Mouse (Mus musculus) kidney, adult 18-20 months (tissue): ENCODE measurements around the gene Tnrc18.
"Not testable (repeated sequence)": the region's sequence is repeated elsewhere in the genome, so short reads cannot be mapped to it uniquely, and the experiment has no call there.

Source experiments
- DNase-seq: peaks from one replicate; pipeline ENCODE4 v3.0.0; 2021

Gene Tnrc18

GRCm38 (mm10) chr5:142817524-142818434 lies at the start of gene Tnrc18:
Gene Tnrc18 (minus strand): TSS chr5:142817662.
- DNase-seq: peak; percentile 100

GRCm38 (mm10) chr5:142857763-142858229 lies 40.3 kb upstream of the Tnrc18 start:
- no peak for DNase-seq

- DNase-seq: no peak
Observed at GRCm38 (mm10) chr5:142856408-142856807, 38.9 kb upstream of the Tnrc18 start.

- DNase-seq: peak; percentile 53
Observed at GRCm38 (mm10) chr5:142854877-142855276, 37.4 kb upstream of the Tnrc18 start.

GRCm38 (mm10) chr5:142853585-142853984 lies 36.1 kb upstream of the Tnrc18 start:
- no peak for DNase-seq

GRCm38 (mm10) chr5:142851681-142852049 lies 34.2 kb upstream of the Tnrc18 start:
- DNase-seq: no peak

GRCm38 (mm10) chr5:142850916-142851680 lies 33.6 kb upstream of the Tnrc18 start:
- DNase-seq: no peak

- DNase-seq: no peak
Observed at GRCm38 (mm10) chr5:142850476-142850875, 33.0 kb upstream of the Tnrc18 start.

- no peak for DNase-seq
Observed at GRCm38 (mm10) chr5:142848911-142849310, 31.4 kb upstream of the Tnrc18 start.

GRCm38 (mm10) chr5:142848149-142848548 lies 30.7 kb upstream of the Tnrc18 start:
- no peak for DNase-seq

- DNase-seq: no peak
Observed at GRCm38 (mm10) chr5:142844467-142844866, 27.0 kb upstream of the Tnrc18 start.

- DNase-seq: peak; percentile 57
Observed at GRCm38 (mm10) chr5:142842137-142842642, 24.7 kb upstream of the Tnrc18 start.

- DNase-seq: no peak
Observed at GRCm38 (mm10) chr5:142841372-142842136, 24.1 kb upstream of the Tnrc18 start.

- not testable (repeated sequence) for DNase-seq
Observed at GRCm38 (mm10) chr5:142837427-142837826, 20.0 kb upstream of the Tnrc18 start.

GRCm38 (mm10) chr5:142836891-142837290 lies 19.4 kb upstream of the Tnrc18 start:
- DNase-seq: no peak

- DNase-seq: no peak
Observed at GRCm38 (mm10) chr5:142833646-142834438, 16.4 kb upstream of the Tnrc18 start.

- DNase-seq: no peak
Observed at GRCm38 (mm10) chr5:142826131-142826530, 8.7 kb upstream of the Tnrc18 start.

GRCm38 (mm10) chr5:142825665-142826064 lies 8.2 kb upstream of the Tnrc18 start:
- DNase-seq: peak; percentile 56

- no peak for DNase-seq
Observed at GRCm38 (mm10) chr5:142824091-142824490, 6.6 kb upstream of the Tnrc18 start.

- DNase-seq: peak; percentile 90
Observed at GRCm38 (mm10) chr5:142823096-142824062, 5.9 kb upstream of the Tnrc18 start.
